Mouse (Mus musculus): ENCODE measurements around the gene Gm45717. TPM values are rescaled to one million over a fixed set of nuclear protein-coding genes. Genes with fewer than 3 reads are reported as not detected.
A peak's percentile ranks its signal among the peaks of the same experiment; 100 is the strongest.

Gene Gm45717
- polyA plus RNA-seq, 1 experiment from 2014 or later: not detected

GRCm38 (mm10) chr7:140903212-140903611, 52.5 kb downstream of the Gm45717 start:
- no peak overlapping the region for H3K27ac ChIP-seq (replicated peaks; ENCODE audit: low read depth, low read length)
- DNase-seq (ENCODE audit: low spot score) (peak; percentile 81), ATAC-seq (replicated peaks; ENCODE audit: insufficient number of reproducible peaks, low FRiP score, low TSS enrichment, low read depth) (0 out of 2 replicates have a peak, but pooled peaks have one; percentile 44)
- WGBS: 25% methylated on average over 13 of the region's 13 CpGs
- no peaks in the 10 kb centered on the region for H3K27me3 ChIP-seq (ENCODE audit: control insufficient read depth, insufficient read depth, low read length)
- H3K9ac ChIP-seq (replicated peaks; ENCODE audit: low read length): 0 out of 2 replicates have a peak overlapping the region, but pooled peaks have one; percentile 2
- H3K4me3 ChIP-seq (ENCODE audit: low read depth, low read length): no peak overlapping the region
- no peak overlapping the region for H3K4me2 ChIP-seq (ENCODE audit: low read depth, low read length)
- H3K4me1 ChIP-seq (ENCODE audit: control insufficient read depth, insufficient read depth, low read length): no peaks in the 10 kb centered on the region
- H3K9me3 ChIP-seq (replicated peaks; ENCODE audit: control insufficient read depth, low read length): no peaks in the 10 kb centered on the region
- H3K36me3 ChIP-seq (replicated peaks; ENCODE audit: control insufficient read depth, insufficient read depth, low read depth, low read length): no peaks in the 10 kb centered on the region; the same call in 1 of the 2 replicates

- Histone ChIP-seq H3K27me3 (ENCODE audit: control insufficient read depth, insufficient read depth, low read length) (no peaks in the 10 kb centered on the region), H3K27ac (replicated peaks; ENCODE audit: low read depth, low read length) (no peak overlapping the region), H3K4me3 (ENCODE audit: low read depth, low read length) (no peak overlapping the region), H3K4me2 (ENCODE audit: low read depth, low read length) (no peak overlapping the region), H3K9ac (replicated peaks; ENCODE audit: low read length) (no peak overlapping the region), H3K4me1 (ENCODE audit: control insufficient read depth, insufficient read depth, low read length) (no peaks in the 10 kb centered on the region), H3K36me3 (replicated peaks; ENCODE audit: control insufficient read depth, insufficient read depth, low read depth, low read length) (peaks cover 5% of the 10 kb centered on the region), H3K9me3 (replicated peaks; ENCODE audit: control insufficient read depth, low read length) (no peaks in the 10 kb centered on the region)
- 54% methylated on average over 15 of the region's 15 CpGs for WGBS
- ATAC-seq (replicated peaks; ENCODE audit: insufficient number of reproducible peaks, low FRiP score, low TSS enrichment, low read depth) (no peak), DNase-seq (ENCODE audit: low spot score) (peak; percentile 30)
Measured at GRCm38 (mm10) chr7:140902036-140902875, 53.5 kb downstream of the Gm45717 start.

DNA sequence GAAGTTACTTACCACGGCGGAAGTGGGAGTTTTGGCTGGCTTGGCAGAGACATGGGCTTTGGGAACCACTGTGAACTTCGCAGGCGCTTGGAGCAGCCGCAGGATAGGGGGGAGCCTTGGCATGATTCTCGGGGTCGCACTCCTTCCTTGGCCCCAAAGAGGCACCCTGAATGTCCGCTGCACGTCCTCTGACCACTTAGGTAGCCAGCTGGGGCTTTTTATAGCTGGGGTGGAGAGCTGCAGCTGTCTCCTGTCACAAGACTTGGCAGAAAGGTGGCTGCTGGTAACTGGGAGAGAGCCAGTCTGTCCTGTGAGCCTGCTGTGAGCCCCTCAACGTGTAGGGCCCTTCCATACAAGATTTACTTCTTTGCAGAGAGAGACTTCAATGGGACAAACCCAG, 55.5 kb downstream of the Gm45717 start, which contains the start of gene Cox8b:
Gene Cox8b, minus strand, starts transcription at position 227 of the 400 bp plus-strand sequence.
- no peak within 1 kb of the TSS for H3K9ac ChIP-seq (replicated peaks; ENCODE audit: low read length)
- no peak within 1 kb of the TSS for H3K4me2 ChIP-seq (ENCODE audit: low read depth, low read length)
- H3K27ac ChIP-seq (replicated peaks; ENCODE audit: low read depth, low read length): no peak within 1 kb of the TSS
- H3K9me3 ChIP-seq (replicated peaks; ENCODE audit: control insufficient read depth, low read length): no peaks in the 10 kb centered on the region
- no peak within 1 kb of the TSS for H3K4me3 ChIP-seq (ENCODE audit: low read depth, low read length)
- peaks cover 9% of the 10 kb centered on the region for H3K36me3 ChIP-seq (replicated peaks; ENCODE audit: control insufficient read depth, insufficient read depth, low read depth, low read length)
- H3K27me3 ChIP-seq (ENCODE audit: control insufficient read depth, insufficient read depth, low read length): no peaks in the 10 kb centered on the region
- DNase-seq (ENCODE audit: low spot score) (no peak), ATAC-seq (replicated peaks; ENCODE audit: insufficient number of reproducible peaks, low FRiP score, low TSS enrichment, low read depth) (no peak)
- WGBS: 87% methylated on average over 10 of the region's 10 CpGs
- no peaks in the 10 kb centered on the region for H3K4me1 ChIP-seq (ENCODE audit: control insufficient read depth, insufficient read depth, low read length)

Other genes with a start within 250 kb of the Gm45717 start
- not detected in 2 replicates for gene Cyp2e1, start 192.2 kb downstream of the Gm45717 start, polyA plus RNA-seq (2014; fragmentation: Nextera tagmentation; extraction: Ambion mirVana)
- gene Syce1, start 168.1 kb downstream of the Gm45717 start, polyA plus RNA-seq (2014; fragmentation: Nextera tagmentation; extraction: Ambion mirVana): 0.14 and 0.38 TPM in 2 replicates
- 3.5 and 3.6 TPM in 2 replicates for gene Zfp941, start 133.8 kb downstream of the Gm45717 start, polyA plus RNA-seq (2014; fragmentation: Nextera tagmentation; extraction: Ambion mirVana)
- 1.1 and 1.3 TPM in 2 replicates for gene Urah, start 120.9 kb downstream of the Gm45717 start, polyA plus RNA-seq (2014; fragmentation: Nextera tagmentation; extraction: Ambion mirVana)
- gene Scgb1c1, start 110.4 kb downstream of the Gm45717 start, polyA plus RNA-seq (2014; fragmentation: Nextera tagmentation; extraction: Ambion mirVana): not detected in 2 replicates
- not detected in 2 replicates for gene Odf3, start 108.1 kb downstream of the Gm45717 start, polyA plus RNA-seq (2014; fragmentation: Nextera tagmentation; extraction: Ambion mirVana)
- gene Gm45785, start 99.6 kb downstream of the Gm45717 start, polyA plus RNA-seq (2014; fragmentation: Nextera tagmentation; extraction: Ambion mirVana): not detected in 2 replicates
- gene Ric8a, start 99.0 kb downstream of the Gm45717 start, polyA plus RNA-seq (2014; fragmentation: Nextera tagmentation; extraction: Ambion mirVana): 56.7 and 58.3 TPM in 2 replicates
- gene Bet1l, start 98.4 kb downstream of the Gm45717 start, polyA plus RNA-seq (2014; fragmentation: Nextera tagmentation; extraction: Ambion mirVana): 22.9 and 31.8 TPM in 2 replicates
- gene Psmd13, start 74.0 kb downstream of the Gm45717 start, polyA plus RNA-seq (2014; fragmentation: Nextera tagmentation; extraction: Ambion mirVana): 185 and 195 TPM in 2 replicates
- 17.1 and 19.3 TPM in 2 replicates for gene Sirt3, start 73.6 kb downstream of the Gm45717 start, polyA plus RNA-seq (2014; fragmentation: Nextera tagmentation; extraction: Ambion mirVana)
- not detected in 2 replicates for gene Cox8b, start 55.5 kb downstream of the Gm45717 start, polyA plus RNA-seq (2014; fragmentation: Nextera tagmentation; extraction: Ambion mirVana)
- gene Nlrp6, start 35.0 kb downstream of the Gm45717 start, polyA plus RNA-seq (2014; fragmentation: Nextera tagmentation; extraction: Ambion mirVana): 0.07 TPM in 1 of 2 replicates, not detected in the other
- gene Pgghg, start 14.5 kb downstream of the Gm45717 start, polyA plus RNA-seq (2014; fragmentation: Nextera tagmentation; extraction: Ambion mirVana): 12.4 and 14.3 TPM in 2 replicates
- gene Ifitm5, start 5.6 kb downstream of the Gm45717 start, polyA plus RNA-seq (2014; fragmentation: Nextera tagmentation; extraction: Ambion mirVana): 0.38 and 0.78 TPM in 2 replicates
- 595 and 632 TPM in 2 replicates for gene Ifitm2, start 50 bp upstream of the Gm45717 start, polyA plus RNA-seq (2014; fragmentation: Nextera tagmentation; extraction: Ambion mirVana)
- 19.9 and 20.1 TPM in 2 replicates for gene Ifitm1, start 11.3 kb upstream of the Gm45717 start, polyA plus RNA-seq (2014; fragmentation: Nextera tagmentation; extraction: Ambion mirVana)
- gene Ifitm3, start 54.8 kb upstream of the Gm45717 start, polyA plus RNA-seq (2014; fragmentation: Nextera tagmentation; extraction: Ambion mirVana): 29.8 and 36.5 TPM in 2 replicates
- not detected in 2 replicates for gene Ifitm6, start 62.0 kb upstream of the Gm45717 start, polyA plus RNA-seq (2014; fragmentation: Nextera tagmentation; extraction: Ambion mirVana)
- gene Gm17387, start 73.2 kb upstream of the Gm45717 start, polyA plus RNA-seq (2014; fragmentation: Nextera tagmentation; extraction: Ambion mirVana): not detected in 2 replicates
- gene B4galnt4, start 105.2 kb upstream of the Gm45717 start, polyA plus RNA-seq (2014; fragmentation: Nextera tagmentation; extraction: Ambion mirVana): 15.8 and 19.4 TPM in 2 replicates
- gene Pkp3, start 122.3 kb upstream of the Gm45717 start, polyA plus RNA-seq (2014; fragmentation: Nextera tagmentation; extraction: Ambion mirVana): 3.1 and 3.5 TPM in 2 replicates
- 1.6 and 1.8 TPM in 2 replicates for gene Sigirr, start 144.6 kb upstream of the Gm45717 start, polyA plus RNA-seq (2014; fragmentation: Nextera tagmentation; extraction: Ambion mirVana)
- 1.2 and 1.3 TPM in 2 replicates for gene Ano9, start 161.9 kb upstream of the Gm45717 start, polyA plus RNA-seq (2014; fragmentation: Nextera tagmentation; extraction: Ambion mirVana)
- 67.3 and 69.6 TPM in 2 replicates for gene Ptdss2, start 166.4 kb upstream of the Gm45717 start, polyA plus RNA-seq (2014; fragmentation: Nextera tagmentation; extraction: Ambion mirVana)
- 82.0 and 93.5 TPM in 2 replicates for gene Rnh1, start 216.9 kb upstream of the Gm45717 start, polyA plus RNA-seq (2014; fragmentation: Nextera tagmentation; extraction: Ambion mirVana)
- gene Hras, start 238.1 kb upstream of the Gm45717 start, polyA plus RNA-seq (2014; fragmentation: Nextera tagmentation; extraction: Ambion mirVana): 91.4 and 91.7 TPM in 2 replicates
- gene Lrrc56, start 238.2 kb upstream of the Gm45717 start, polyA plus RNA-seq (2014; fragmentation: Nextera tagmentation; extraction: Ambion mirVana): 8.2 and 8.7 TPM in 2 replicates

Data from embryonic facial prominence, embryonic 11.5 days (tissue).